Mouse (Mus musculus) MEL (cell line): ENCODE measurements at regions not wholly inside any gene's neighbourhood (a gene's known extent, or its start where the extent isn't known, plus 50 kb on each side); places are given as distances from the start of the nearest gene placed in this dataset.

Experiments
- DNase-seq: peaks from one replicate; pipeline ENCODE4 v3.0.0; 2011; ENCODE audit warnings: low read depth, low spot score
- H3K27ac ChIP-seq: 2 replicates; pipeline ENCODE4 v1.5.1; 2012; ENCODE audit warnings: low read depth, mild to moderate bottlenecking, control low read depth, low read length, moderate library complexity; ENCODE audit not compliant: control insufficient read depth
- H3K27me3 ChIP-seq, 2 experiments: fragments of 150-350 bp in 1 of 2; sonication (generic) in 1 of 2; 2 replicates each; pipeline ENCODE4 v1.6.1; 2012; ENCODE audit warnings: low read length in 2 of 2, mild to moderate bottlenecking in 2 of 2, improper control_type of control experiment in 1 of 2, moderate library complexity in 1 of 2; ENCODE audit not compliant: insufficient read depth in 2 of 2, control insufficient read depth in 1 of 2
- H3K36me3 ChIP-seq, 2 experiments: 2 replicates each; pipeline ENCODE4 v1.6.1; 2012 to 2014; ENCODE audit warnings: low read length in 2 of 2, improper control_type of control experiment in 1 of 2, inconsistent platforms in 1 of 2, mild to moderate bottlenecking in 1 of 2; ENCODE audit not compliant: insufficient read depth in 2 of 2, control insufficient read depth in 1 of 2
- H3K4me1 ChIP-seq, 2 experiments: fragments of 150-350 bp in 1 of 2; sonication (generic) in 1 of 2; 2 replicates each; pipeline ENCODE4 v1.6.1; 2012; ENCODE audit warnings: low read length in 2 of 2, improper control_type of control experiment in 1 of 2, mild to moderate bottlenecking in 1 of 2; ENCODE audit not compliant: insufficient read depth in 2 of 2, control insufficient read depth in 1 of 2
- H3K4me3 ChIP-seq, 2 experiments: fragments of 150-350 bp in 1 of 2; sonication (generic) in 1 of 2; 2 replicates each; pipeline ENCODE4 v1.5.1; 2012; ENCODE audit warnings: low read depth in 2 of 2, low read length in 2 of 2, mild to moderate bottlenecking in 2 of 2, moderate library complexity in 2 of 2, control low read depth in 1 of 2, improper control_type of control experiment in 1 of 2; ENCODE audit not compliant: control insufficient read depth in 1 of 2, insufficient read depth in 1 of 2
- H3K79me2 ChIP-seq: 2 replicates; pipeline ENCODE4 v1.6.1; 2012; ENCODE audit warnings: mild to moderate bottlenecking, low read length, moderate library complexity; ENCODE audit not compliant: control insufficient read depth, poor library complexity, insufficient read depth
- H3K9ac ChIP-seq: 2 replicates; pipeline ENCODE4 v1.6.1; 2012; ENCODE audit warnings: low read depth, mild to moderate bottlenecking, control low read depth, low read length, moderate library complexity; ENCODE audit not compliant: control insufficient read depth, poor library complexity, severe bottlenecking
- H3K9me3 ChIP-seq: fragments of 150-350 bp; sonication (generic); replicated peaks from 2 replicates; pipeline ENCODE4 v1.6.1; 2012; ENCODE audit warnings: mild to moderate bottlenecking, low read length, improper control_type of control experiment, moderate library complexity; ENCODE audit not compliant: insufficient read depth
- CHD2 ChIP-seq: IDR thresholded peaks from 2 replicates; pipeline ENCODE4 v1.6.1; 2011; ENCODE audit warnings: low read length, improper control_type of control experiment
- E2F4 ChIP-seq: IDR thresholded peaks from 2 replicates; pipeline ENCODE4 v1.6.1; 2011; ENCODE audit warnings: low read depth, low read length, improper control_type of control experiment, borderline replicate concordance
- EP300 ChIP-seq, 2 experiments: IDR thresholded peaks; 2 replicates each; pipeline ENCODE4 v1.6.1; 2011; ENCODE audit warnings: improper control_type of control experiment in 2 of 2, low read length in 2 of 2, low read depth in 1 of 2, mild to moderate bottlenecking in 1 of 2
- GABPA ChIP-seq: IDR thresholded peaks from 2 replicates; pipeline ENCODE4 v1.6.1; 2012; ENCODE audit warnings: low read depth, mild to moderate bottlenecking, inconsistent platforms, low read length, improper control_type of control experiment, moderate library complexity
- GATA1 ChIP-seq: IDR thresholded peaks from 2 replicates; pipeline ENCODE4 v1.6.1; 2011; ENCODE audit warnings: low read depth, low read length, improper control_type of control experiment
- HCFC1 ChIP-seq: IDR thresholded peaks from 2 replicates; pipeline ENCODE4 v1.6.1; 2012; ENCODE audit warnings: low read depth, mild to moderate bottlenecking, inconsistent platforms, low read length, improper control_type of control experiment, moderate library complexity
- JUND ChIP-seq: IDR thresholded peaks from 2 replicates; pipeline ENCODE4 v1.6.1; 2011; ENCODE audit warnings: low read depth, mild to moderate bottlenecking, improper control_type of control experiment, low read length
- KAT2A ChIP-seq: conservative IDR thresholded peaks from 2 replicates; pipeline ENCODE4 v1.6.1; 2012; ENCODE audit warnings: low read depth, low read length, improper control_type of control experiment, inconsistent platforms
- MAFK ChIP-seq: IDR thresholded peaks from 2 replicates; pipeline ENCODE4 v1.6.1; 2011; ENCODE audit warnings: low read depth, mild to moderate bottlenecking, low read length, improper control_type of control experiment, borderline replicate concordance
- MXI1 ChIP-seq: IDR thresholded peaks from 2 replicates; pipeline ENCODE4 v1.6.1; 2011; ENCODE audit warnings: mild to moderate bottlenecking, low read depth, low read length, improper control_type of control experiment
- MYC ChIP-seq: IDR thresholded peaks from 2 replicates; pipeline ENCODE4 v1.6.1; 2011; ENCODE audit warnings: low read depth, mild to moderate bottlenecking, low read length, improper control_type of control experiment, moderate library complexity
- POLR2AphosphoS2 ChIP-seq: IDR thresholded peaks from 2 replicates; pipeline ENCODE4 v1.6.1; 2011; ENCODE audit warnings: low read length, improper control_type of control experiment
- RAD21 ChIP-seq: IDR thresholded peaks from 2 replicates; pipeline ENCODE4 v1.6.1; 2011; ENCODE audit warnings: mild to moderate bottlenecking, low read depth, low read length, improper control_type of control experiment
- TBP ChIP-seq: IDR thresholded peaks from 2 replicates; pipeline ENCODE4 v1.8.0; 2011; ENCODE audit warnings: low read depth, low read length, improper control_type of control experiment
- TCF12 ChIP-seq: IDR thresholded peaks from 2 replicates; pipeline ENCODE4 v1.6.1; 2014; ENCODE audit warnings: low read depth, mild to moderate bottlenecking, inconsistent platforms, low read length, improper control_type of control experiment, moderate library complexity
- UBTF ChIP-seq: IDR thresholded peaks from 2 replicates; pipeline ENCODE4 v1.6.1; 2012; ENCODE audit warnings: low read depth, mild to moderate bottlenecking, inconsistent platforms, low read length, improper control_type of control experiment, moderate library complexity, borderline replicate concordance; ENCODE audit not compliant: insufficient read depth
- USF1 ChIP-seq: IDR thresholded peaks from 2 replicates; pipeline ENCODE4 v1.6.1; 2014; ENCODE audit warnings: low read depth, mild to moderate bottlenecking, inconsistent platforms, low read length, improper control_type of control experiment, moderate library complexity
- ZC3H11A ChIP-seq: IDR thresholded peaks from 2 replicates; pipeline ENCODE4 v1.6.1; 2012; ENCODE audit warnings: low read depth, mild to moderate bottlenecking, inconsistent platforms, low read length, improper control_type of control experiment
- ZKSCAN1 ChIP-seq: IDR thresholded peaks from 2 replicates; pipeline ENCODE4 v1.6.1; 2012; ENCODE audit warnings: low read depth, mild to moderate bottlenecking, inconsistent platforms, low read length, improper control_type of control experiment, moderate library complexity
- ZMIZ1 ChIP-seq: IDR thresholded peaks from 2 replicates; pipeline ENCODE4 v1.6.1; 2012; ENCODE audit warnings: low read depth, mild to moderate bottlenecking, inconsistent platforms, low read length, improper control_type of control experiment, moderate library complexity
- ZNF384 ChIP-seq: IDR thresholded peaks from 2 replicates; pipeline ENCODE4 v1.6.1; 2012; ENCODE audit warnings: low read depth, mild to moderate bottlenecking, inconsistent platforms, low read length, improper control_type of control experiment

GRCm38 (mm10) chr2:128396008-128396346 lies 195.0 kb upstream of the Spdye4c start (continued):
- TF ChIP-seq MAFK (no peak), GATA1 (peak; percentile 63), MXI1 (peak; percentile 46; the same call in 1 of the 2 replicates), GABPA (no peak), TCF12 (0 out of 2 replicates have a peak, but pooled peaks have one; percentile 29), E2F4 (no peak)

- no peaks in the 10 kb centered on the region for H3K9me3 ChIP-seq
- no peak overlapping the region for H3K9ac ChIP-seq
- H3K27ac ChIP-seq, result no peak overlapping the region
- no peaks in the 10 kb centered on the region for H3K27me3 ChIP-seq
- no peak overlapping the region for H3K4me3 ChIP-seq
- no peaks in the 10 kb centered on the region; a peak in 1 of 4 replicates for H3K36me3 ChIP-seq
- no peak for DNase-seq
- H3K4me1 ChIP-seq, result 0 out of 4 replicates have a peak, but pooled peaks cover 0 to 2% of the 10 kb centered on the region in 2 experiments
- TF ChIP-seq ZNF384, result no peak
- no peak for TF ChIP-seq HCFC1
- TF ChIP-seq KAT2A, result no peak
- TF ChIP-seq MXI1, result no peak
- no peak for TF ChIP-seq CHD2
- no peak for TF ChIP-seq MYC
- no peak for TF ChIP-seq ZC3H11A
- no peak for TF ChIP-seq ZKSCAN1
- TF ChIP-seq MAFK, result no peak
- TF ChIP-seq ZMIZ1, result no peak
- TF ChIP-seq USF1, result no peak
- no peak for TF ChIP-seq TCF12
- TF ChIP-seq UBTF, result no peak
- TF ChIP-seq TBP, result no peak
- TF ChIP-seq RAD21, result no peak
- no peak for TF ChIP-seq EP300 (IDR thresholded peaks at IDR 0.05; ENCODE audit: low read depth in 1 of 2, low read length in 2 of 2)
- no peak for TF ChIP-seq E2F4
- no peak for TF ChIP-seq GABPA
- no peak for TF ChIP-seq JUND
- TF ChIP-seq POLR2AphosphoS2, result no peak
- 0 out of 2 replicates have a peak, but pooled peaks cover 1% of the 10 kb centered on the region for H3K79me2 ChIP-seq
Measured at GRCm38 (mm10) chr2:128401359-128401758, 189.7 kb upstream of the Spdye4c start.
